Mouse (Mus musculus): ENCODE results near the gene Lin9.
"Not testable (repeated sequence)": the region's sequence is repeated elsewhere in the genome, so short reads cannot be mapped to it uniquely, and the experiment has no call there.

Lin9 gene

DNA sequence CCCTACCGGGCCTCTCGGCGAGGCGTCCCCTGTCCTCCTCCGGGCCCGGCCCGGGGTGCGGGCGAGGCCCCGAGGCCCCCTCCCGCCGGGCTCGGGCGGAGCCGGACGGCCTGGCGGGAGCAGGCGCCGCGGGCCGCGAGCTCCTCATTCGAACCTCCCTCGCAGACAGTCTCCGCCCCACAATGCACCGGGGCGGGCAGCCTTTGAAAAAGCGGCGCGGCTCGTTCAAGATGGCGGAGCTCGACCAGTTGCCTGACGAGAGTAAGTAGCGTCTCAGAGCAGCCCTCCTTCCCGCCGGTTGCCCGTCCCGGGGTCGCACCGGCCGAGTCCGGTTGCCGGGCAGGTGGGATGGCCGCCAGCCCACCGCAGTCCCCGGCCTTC, at the start of gene Lin9:
Gene Lin9 (plus strand): TSS at position 14 of the 381 bp plus-strand sequence.
- peak; percentile 83 to 96 for DNase-seq (ENCODE audit: low spot score in 2 of 2)

DNA sequence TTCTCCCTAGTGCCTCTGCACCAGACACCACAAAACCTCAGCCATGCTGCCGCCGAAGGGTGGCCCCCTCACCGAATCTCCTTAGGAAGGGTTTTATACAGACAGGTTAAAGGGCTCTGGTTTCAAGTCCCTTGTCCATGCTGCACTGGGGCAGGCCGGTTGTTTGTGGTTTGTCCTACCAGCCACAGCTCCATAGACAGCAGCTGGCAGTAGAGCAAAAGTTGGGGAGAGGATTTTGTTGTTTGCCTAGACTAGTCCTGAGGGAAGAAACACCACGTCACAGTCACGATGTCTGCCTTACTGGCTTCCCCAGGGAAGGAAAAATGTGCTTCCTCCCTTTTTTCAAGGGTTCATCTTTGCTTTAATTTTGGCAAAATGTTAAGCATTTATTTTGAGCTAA, 40.4 kb upstream of the Lin9 start:
- no peak for DNase-seq (ENCODE audit: low spot score in 2 of 2)

DNA sequence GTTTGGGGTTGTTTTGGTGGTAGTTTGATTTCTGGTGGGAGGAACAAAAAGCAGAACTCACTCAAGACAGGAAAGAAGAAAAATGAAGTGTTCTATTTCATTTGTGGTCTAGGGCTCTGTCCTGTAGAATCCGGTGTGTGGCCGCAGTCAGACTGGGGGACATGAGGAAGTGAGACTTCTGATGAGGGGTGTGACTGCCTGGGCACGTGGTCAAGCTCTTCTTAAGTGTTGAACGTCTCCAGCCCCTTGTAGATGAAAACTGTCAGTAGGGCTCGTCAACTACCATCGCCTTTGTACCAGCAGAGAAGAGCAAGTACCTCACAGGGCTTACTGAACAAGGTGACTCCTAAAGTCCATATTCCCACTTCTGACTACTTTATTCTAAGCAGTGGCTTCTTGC, 39.1 kb upstream of the Lin9 start:
- no peak for DNase-seq (ENCODE audit: low spot score in 2 of 2)

DNA sequence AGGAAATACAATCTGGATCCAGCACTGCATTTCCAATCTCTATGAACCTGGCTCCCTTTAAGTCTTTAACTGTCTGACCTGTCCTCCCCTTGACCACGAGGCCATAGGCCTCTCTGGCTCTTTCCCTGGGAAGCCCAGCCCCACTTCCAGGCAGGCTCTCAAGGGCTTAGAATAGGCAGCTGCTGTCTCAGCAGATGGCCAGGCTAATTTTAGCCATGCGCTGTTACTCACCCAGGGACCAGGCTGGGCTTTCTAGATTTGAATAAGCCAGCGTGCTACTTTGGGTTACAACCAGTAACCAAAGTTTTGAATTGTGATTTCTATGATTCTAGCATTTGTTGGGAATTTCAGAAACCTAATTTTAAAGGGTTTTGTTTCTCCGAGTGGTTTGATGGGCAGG, 36.4 kb upstream of the Lin9 start:
- no peak for DNase-seq (ENCODE audit: low spot score in 2 of 2)

GRCm38 (mm10) chr1:180606106-180606505, 34.8 kb upstream of the Lin9 start:
- DNase-seq (ENCODE audit: low spot score in 2 of 2) = no peak

GRCm38 (mm10) chr1:180606796-180607577, 34.0 kb upstream of the Lin9 start:
- DNase-seq (ENCODE audit: low spot score in 2 of 2) = no peak

DNA sequence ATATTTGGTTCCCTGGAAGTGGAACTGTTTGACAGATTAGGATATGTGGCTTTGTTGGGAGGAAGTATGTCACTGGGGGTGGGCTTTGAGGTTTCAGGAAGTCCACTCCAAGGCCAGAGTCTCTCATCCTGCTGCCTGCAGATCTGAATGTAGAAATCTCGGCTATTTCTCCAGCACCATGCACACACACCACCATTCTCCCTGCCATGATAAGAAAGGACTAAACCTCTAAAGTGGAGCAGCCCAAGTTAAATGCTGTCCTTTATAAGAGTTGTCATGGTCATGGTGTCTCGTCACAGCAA, 33.4 kb upstream of the Lin9 start:
- no peak for DNase-seq (ENCODE audit: low spot score in 2 of 2)

GRCm38 (mm10) chr1:180611842-180612241, 29.1 kb upstream of the Lin9 start:
- DNase-seq (ENCODE audit: low spot score in 2 of 2) = not testable (repeated sequence)

GRCm38 (mm10) chr1:180616762-180617161, 24.2 kb upstream of the Lin9 start:
- no peak for DNase-seq (ENCODE audit: low spot score in 2 of 2)

- no peak for DNase-seq (ENCODE audit: low spot score in 2 of 2)
Observed at GRCm38 (mm10) chr1:180622389-180622788, 18.6 kb upstream of the Lin9 start.

DNA sequence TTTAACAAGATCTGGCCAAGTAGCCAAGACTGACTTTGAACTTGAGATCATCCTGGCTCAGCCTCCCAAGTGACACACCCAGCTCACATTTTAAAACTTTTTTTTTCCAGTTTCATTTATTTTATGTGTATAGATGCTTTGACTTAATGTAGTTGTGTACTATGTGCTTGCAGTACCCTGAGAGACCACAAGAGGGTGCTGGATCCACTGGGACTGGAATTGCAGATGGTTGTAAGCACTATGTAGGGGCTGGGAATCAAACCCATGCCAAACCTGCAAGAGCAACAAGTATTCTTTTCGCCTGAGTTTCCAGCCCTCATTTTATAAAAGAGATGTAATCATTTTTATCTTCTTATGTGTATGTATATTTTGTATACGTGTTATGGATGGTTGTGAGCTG, 17.0 kb upstream of the Lin9 start:
- DNase-seq (ENCODE audit: low spot score in 2 of 2) = no peak

DNA sequence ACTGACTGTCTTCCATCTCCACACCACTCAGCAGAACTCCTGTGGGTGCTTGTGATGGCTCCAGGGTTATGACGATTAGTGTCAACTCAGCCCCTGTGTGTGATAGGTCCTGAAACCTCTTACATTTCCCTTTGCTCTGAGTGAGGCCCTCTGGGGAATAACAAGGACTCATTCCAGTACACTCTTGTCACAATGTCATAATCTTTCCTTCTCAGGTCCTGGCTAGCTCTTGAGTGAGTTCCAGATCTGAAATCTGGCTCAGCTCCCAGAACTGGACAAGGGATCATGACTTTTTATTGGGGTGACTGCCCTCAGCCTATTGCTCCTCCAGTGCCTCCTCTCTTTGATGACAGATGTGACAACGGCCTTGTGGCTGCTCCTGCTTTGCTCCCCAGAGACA, 14.8 kb upstream of the Lin9 start:
- no peak for DNase-seq (ENCODE audit: low spot score in 2 of 2)

- not testable (repeated sequence) for DNase-seq (ENCODE audit: low spot score in 2 of 2)
Observed at GRCm38 (mm10) chr1:180637796-180638195, 3.2 kb upstream of the Lin9 start.

- DNase-seq (ENCODE audit: low spot score in 2 of 2) = no peak
Observed at GRCm38 (mm10) chr1:180639416-180640401, 1.2 kb upstream of the Lin9 start.

- DNase-seq (ENCODE audit: low spot score in 2 of 2) = peak in 1 of 2 experiments; percentile 2
Observed at GRCm38 (mm10) chr1:180640605-180641125, 285 bp upstream of the Lin9 start.

- no peak for DNase-seq (ENCODE audit: low spot score in 2 of 2)
Observed at GRCm38 (mm10) chr1:180641518-180642227, 723 bp downstream of the Lin9 start.

DNA sequence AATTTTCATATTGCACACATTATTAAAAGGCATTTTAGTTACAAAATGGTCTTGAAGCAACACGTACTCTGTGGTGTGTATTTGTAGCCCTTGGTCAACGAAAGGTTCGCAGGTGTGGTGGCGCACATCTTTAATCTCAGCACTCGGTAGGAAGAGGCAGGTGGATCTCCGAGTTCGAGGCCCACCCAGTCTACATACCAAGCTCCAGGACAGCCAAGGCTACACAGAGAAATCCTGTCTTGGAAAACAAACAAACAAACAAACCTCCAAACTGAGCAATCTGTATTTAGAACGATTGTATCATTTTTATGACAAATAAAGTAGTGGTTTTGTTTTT, 1.2 kb downstream of the Lin9 start:
- DNase-seq (ENCODE audit: low spot score in 2 of 2) = no peak

DNA sequence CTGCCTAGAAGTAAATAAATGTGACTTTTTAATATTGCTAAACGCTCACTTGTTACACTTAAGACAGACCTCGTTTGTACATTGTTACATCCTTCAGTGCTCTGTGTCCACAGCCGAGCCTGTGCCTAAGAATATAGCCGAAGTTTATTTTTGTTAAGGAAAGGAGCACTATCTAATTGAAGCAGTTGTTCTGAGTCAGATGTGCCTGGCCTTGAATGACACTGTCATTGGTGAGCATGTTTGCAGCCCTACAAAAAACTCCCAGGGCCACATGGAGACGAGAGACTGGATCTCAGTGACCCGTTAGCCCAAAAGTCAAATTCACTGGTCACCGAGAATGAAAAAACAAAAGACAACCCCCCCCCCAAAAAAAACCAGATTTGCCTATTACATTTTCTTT, 50.3 kb downstream of the Lin9 start:
- no peak for DNase-seq (ENCODE audit: low spot score in 2 of 2)

DNA sequence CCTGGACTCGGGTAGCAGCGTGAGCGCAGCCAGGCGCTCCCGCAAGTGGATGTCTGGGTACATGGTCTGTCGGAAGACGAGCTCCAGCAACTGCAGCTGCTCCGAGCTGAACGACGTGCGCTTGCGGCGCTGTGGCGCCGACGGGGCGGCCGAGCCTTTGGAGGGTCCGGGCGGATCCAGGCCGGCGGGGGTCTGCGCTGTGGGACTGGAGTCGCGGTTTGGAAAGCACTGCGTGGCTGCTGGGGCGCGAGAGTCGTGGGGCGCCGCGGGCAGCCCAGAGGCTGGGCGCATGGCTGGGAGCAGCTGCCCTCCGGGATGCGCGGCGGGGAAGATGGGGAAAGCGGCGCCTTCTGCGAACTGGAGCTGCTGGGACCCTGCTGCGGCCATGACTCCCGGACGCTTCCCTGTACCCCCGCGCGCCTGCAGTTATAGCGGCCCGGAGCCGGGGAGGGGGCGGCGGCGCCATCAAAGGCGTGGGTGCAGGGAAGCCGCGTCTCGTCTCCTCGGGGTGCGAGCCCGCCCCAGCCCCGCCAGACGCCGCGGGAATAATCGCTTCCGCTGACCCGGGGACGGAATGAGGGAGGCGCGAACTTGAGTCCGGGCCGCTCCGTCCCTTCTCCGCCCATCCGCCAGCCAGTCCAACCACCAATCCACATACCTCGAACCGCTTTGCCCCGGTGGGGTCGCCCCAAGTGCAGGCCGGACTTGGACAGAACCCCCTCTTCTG, 55.8 kb downstream of the Lin9 start, which contains the start of gene Mixl1:
Gene Mixl1 (minus strand): TSS at position 409 of the 727 bp plus-strand sequence.
- peak in 1 of 2 experiments; percentile 18 for DNase-seq (ENCODE audit: low spot score in 2 of 2)

GRCm38 (mm10) chr1:180698063-180698462, 57.1 kb downstream of the Lin9 start:
- DNase-seq (ENCODE audit: low spot score in 2 of 2) = no peak

GRCm38 (mm10) chr1:180703400-180703799, 62.5 kb downstream of the Lin9 start:
- no peak for DNase-seq (ENCODE audit: low spot score in 2 of 2)

All from urinary bladder, adult 18-20 months (tissue).